Mouse (Mus musculus) spleen, adult 2 months (tissue): ENCODE results near the gene Ppp1r37.

Experiments
- CTCF ChIP-seq: fragments of 200-500 bp; IDR thresholded peaks from 2 replicates; pipeline ENCODE4 v1.5.1; 2011; ENCODE audit warnings: mild to moderate bottlenecking, inconsistent platforms; ENCODE audit not compliant: insufficient read depth, insufficient read length, insufficient replicate concordance; ENCODE audit errors: extremely low read depth
- POLR2A ChIP-seq: fragments of 200-500 bp; IDR thresholded peaks from 2 replicates; pipeline ENCODE4 v1.6.1; 2011; ENCODE audit warnings: low read depth, low read length, inconsistent platforms

DNA sequence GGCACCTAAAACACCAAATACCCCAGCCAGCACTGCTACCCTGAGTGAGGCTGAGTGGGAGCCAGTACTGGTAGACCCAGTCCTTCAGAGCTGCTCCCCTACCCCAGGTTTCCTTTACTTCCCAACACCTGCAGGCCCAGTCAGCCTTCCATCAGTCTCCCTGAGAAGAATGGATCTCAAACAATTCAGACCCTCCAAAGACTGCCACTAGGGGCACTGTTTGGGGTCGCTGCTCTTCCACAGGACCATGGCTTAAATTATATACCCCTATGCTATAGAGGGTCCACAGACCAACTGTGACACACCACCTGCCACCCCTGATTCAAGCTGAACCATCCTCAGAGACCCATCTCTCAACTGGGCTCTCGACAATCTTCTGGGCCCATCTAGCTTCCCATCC is 3.9 kb downstream of the Ppp1r37 start:
- no peak for TF ChIP-seq POLR2A
- peak; percentile 41; the same call in 1 of the 2 replicates for TF ChIP-seq CTCF
